Mouse (Mus musculus): ENCODE measurements around the gene Pabpn1. TPM values are rescaled to one million over a fixed set of nuclear protein-coding genes. Genes with fewer than 3 reads are reported as not detected.

Gene Pabpn1
- polyA plus RNA-seq, 1 experiment from 2014 or later, result 125 TPM

DNA sequence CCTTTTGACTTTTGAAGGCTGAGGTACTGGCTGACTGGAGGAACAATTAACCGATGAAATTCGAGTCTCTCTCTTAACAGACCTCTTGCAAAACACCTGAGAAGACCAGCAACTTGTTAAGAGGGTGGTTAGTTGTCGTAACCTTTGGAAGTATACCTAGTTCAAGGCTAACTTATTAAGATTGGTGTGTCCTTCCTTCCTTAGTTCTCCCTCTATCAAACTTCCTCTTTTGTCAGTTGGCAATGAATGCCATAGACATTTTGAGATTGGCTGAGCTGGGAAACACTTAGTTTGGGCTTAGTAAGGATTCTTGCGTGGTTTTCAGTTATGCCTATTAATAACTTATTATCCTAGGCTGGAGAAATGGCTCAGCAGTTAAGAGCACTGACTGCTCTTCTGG, 24.3 kb upstream of the Pabpn1 start:
- WGBS, result 82% methylated on average over 4 of the region's 4 CpGs
- no peaks in the 10 kb centered on the region for H3K27me3 ChIP-seq
- no peak overlapping the region for H3K27ac ChIP-seq (replicated peaks)
- H3K4me3 ChIP-seq (replicated peaks), result no peak overlapping the region
- peaks cover 8% of the 10 kb centered on the region; the same call in 1 of the 2 replicates for H3K4me1 ChIP-seq
- no peak overlapping the region for H3K4me2 ChIP-seq (replicated peaks)
- H3K36me3 ChIP-seq, result no peaks in the 10 kb centered on the region
- no peak for ATAC-seq (ENCODE audit: insufficient number of reproducible peaks, low FRiP score, low TSS enrichment, low read depth)
- H3K9me3 ChIP-seq (replicated peaks), result no peaks in the 10 kb centered on the region
- H3K9ac ChIP-seq, result no peak overlapping the region

DNA sequence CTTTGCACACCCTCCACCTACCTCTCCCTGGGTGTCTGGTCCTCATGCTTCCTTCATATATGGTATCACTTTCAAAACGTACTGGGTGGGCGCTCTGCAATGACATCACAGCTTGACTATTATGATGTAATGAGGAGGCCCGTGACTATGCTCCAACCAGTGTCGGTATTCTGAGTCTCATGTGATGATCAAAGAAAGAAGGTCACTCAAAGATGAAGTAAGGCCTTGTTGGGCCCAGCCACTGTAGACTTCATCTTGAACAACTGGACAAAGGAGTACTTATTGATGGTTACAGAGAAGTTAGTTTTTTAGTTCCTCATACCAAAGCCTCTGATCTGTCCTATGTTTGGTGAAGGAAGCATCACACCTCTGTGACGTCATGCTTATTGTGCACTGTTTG, 21.4 kb upstream of the Pabpn1 start, which contains the start of gene Homez:
Gene Homez (minus strand): TSS at position 101 of the 400 bp plus-strand sequence.
- H3K9ac ChIP-seq, result no peak within 1 kb of the TSS
- 83% methylated on average over 5 of the region's 5 CpGs for whole genome bisulfite sequencing
- H3K4me2 ChIP-seq (replicated peaks), result no peak within 1 kb of the TSS
- H3K27ac ChIP-seq (replicated peaks), result no peak within 1 kb of the TSS
- no peaks in the 10 kb centered on the region for H3K9me3 ChIP-seq (replicated peaks)
- no peaks in the 10 kb centered on the region for H3K27me3 ChIP-seq
- no peak within 1 kb of the TSS for H3K4me3 ChIP-seq (replicated peaks)
- peaks cover 3% of the 10 kb centered on the region for H3K4me1 ChIP-seq
- no peaks in the 10 kb centered on the region for H3K36me3 ChIP-seq
- no peak; the same call in 1 of the 2 replicates for ATAC-seq (ENCODE audit: insufficient number of reproducible peaks, low FRiP score, low TSS enrichment, low read depth)

DNA sequence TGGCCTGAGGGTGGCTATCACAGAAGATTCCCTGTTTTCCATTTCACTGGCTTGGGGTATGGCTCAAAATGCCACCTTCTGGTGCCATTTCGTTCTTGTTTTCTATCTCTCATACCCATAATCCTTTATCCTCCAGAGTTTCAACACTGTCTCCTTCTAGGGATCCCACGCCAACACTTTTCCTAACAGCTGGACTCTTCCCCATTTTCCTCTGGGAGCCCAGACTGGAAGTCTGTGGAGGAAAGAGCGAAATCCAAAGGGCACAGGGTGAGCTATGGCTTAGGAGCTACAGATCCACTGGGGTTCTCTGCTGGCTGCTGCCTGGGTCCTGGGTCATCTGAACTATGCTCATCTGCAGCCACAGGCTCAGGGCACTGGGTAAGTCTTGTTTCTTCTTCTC, 18.1 kb upstream of the Pabpn1 start:
- peaks cover 12% of the 10 kb centered on the region for H3K4me1 ChIP-seq
- WGBS, result 84% methylated on average over 3 of the region's 3 CpGs
- no peak for ATAC-seq (ENCODE audit: insufficient number of reproducible peaks, low FRiP score, low TSS enrichment, low read depth)
- H3K4me3 ChIP-seq (replicated peaks), result no peak overlapping the region
- H3K9ac ChIP-seq, result no peak overlapping the region
- H3K27me3 ChIP-seq, result peaks cover 10% of the 10 kb centered on the region
- no peaks in the 10 kb centered on the region for H3K9me3 ChIP-seq (replicated peaks)
- H3K36me3 ChIP-seq, result no peaks in the 10 kb centered on the region
- no peak overlapping the region for H3K27ac ChIP-seq (replicated peaks)
- no peak overlapping the region for H3K4me2 ChIP-seq (replicated peaks)

DNA sequence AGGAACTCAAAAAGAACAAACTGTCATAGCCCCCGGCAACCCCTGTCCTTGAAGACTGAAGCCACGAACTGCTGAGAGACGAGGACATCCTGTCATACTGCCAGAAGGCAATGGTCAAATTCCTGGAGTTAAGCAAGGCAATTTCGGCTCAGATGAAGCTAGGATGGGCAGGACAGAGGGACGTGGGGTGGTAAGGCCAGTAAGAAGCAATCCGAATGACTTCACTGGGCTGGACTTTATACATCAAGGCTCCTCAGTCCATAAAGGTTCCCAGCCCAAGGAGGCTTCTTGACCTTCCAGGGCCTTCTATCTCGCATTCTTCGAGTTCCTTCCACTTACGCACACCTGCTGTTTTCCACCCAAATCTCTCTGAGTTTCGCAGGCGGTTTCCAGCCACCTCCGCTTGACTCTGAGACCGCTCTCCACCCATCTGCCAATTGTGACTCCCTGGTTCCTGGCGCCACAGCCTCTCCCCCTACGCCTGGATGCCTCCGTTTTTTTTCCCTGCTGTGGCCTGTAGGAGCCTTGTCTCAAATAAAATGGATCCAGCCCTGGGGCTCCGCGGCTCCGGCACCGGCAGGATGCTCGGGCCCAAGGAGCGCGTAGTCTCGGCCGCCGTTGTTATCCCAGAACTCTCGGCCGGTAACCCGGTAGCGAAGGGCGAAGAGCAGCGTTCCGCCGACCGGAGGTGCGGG, 16.3 kb upstream of the Pabpn1 start:
- Histone ChIP-seq H3K36me3 (no peaks in the 10 kb centered on the region), H3K4me3 (replicated peaks) (peak overlapping the region; percentile 80), H3K4me1 (peaks cover 12% of the 10 kb centered on the region), H3K9me3 (replicated peaks) (no peaks in the 10 kb centered on the region), H3K27ac (replicated peaks) (peak overlapping the region; percentile 71; the same call in 1 of the 2 replicates), H3K4me2 (replicated peaks) (peak overlapping the region; percentile 96), H3K27me3 (peaks cover 10% of the 10 kb centered on the region), H3K9ac (peak overlapping the region; percentile 62)
- ATAC-seq (ENCODE audit: insufficient number of reproducible peaks, low FRiP score, low TSS enrichment, low read depth), result peak; percentile 25
- whole genome bisulfite sequencing, result 3% methylated on average over 36 of the region's 36 CpGs

DNA sequence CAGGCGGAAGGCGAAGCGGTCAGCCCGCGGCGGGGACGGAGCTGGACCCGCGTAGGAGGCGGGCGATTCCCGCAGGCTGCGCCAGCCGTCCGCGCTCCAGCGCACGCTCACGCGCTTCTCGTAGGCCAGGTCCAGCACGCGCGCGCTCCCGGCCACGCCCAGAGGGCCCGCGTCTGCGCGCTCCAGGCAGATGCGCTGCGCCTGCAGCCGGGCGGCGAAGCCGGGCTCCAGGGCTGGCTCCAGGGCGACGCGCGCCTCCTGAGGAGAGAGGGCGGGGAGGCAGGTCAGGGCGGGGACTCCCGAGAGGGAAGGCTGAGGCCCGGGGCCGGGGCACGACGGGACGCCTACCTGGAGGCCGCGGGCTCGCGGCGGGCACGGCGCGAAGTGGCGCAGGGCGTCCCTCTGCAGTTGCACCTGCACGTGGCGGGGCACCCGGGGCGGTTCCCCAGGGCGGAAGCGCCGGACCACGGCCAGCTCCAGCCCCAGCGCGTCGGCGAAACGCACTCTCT, 15.7 kb upstream of the Pabpn1 start:
- peak overlapping the region; percentile 71; the same call in 1 of the 2 replicates for H3K27ac ChIP-seq (replicated peaks)
- peak overlapping the region; percentile 62 for H3K9ac ChIP-seq
- H3K4me1 ChIP-seq, result peaks cover 12% of the 10 kb centered on the region
- ATAC-seq (ENCODE audit: insufficient number of reproducible peaks, low FRiP score, low TSS enrichment, low read depth), result peak; percentile 90
- peaks cover 10% of the 10 kb centered on the region for H3K27me3 ChIP-seq
- under 1% methylated on average over 71 of the region's 72 CpGs for WGBS
- peak overlapping the region; percentile 96 for H3K4me2 ChIP-seq (replicated peaks)
- H3K36me3 ChIP-seq, result no peaks in the 10 kb centered on the region
- H3K4me3 ChIP-seq (replicated peaks), result peak overlapping the region; percentile 80
- no peaks in the 10 kb centered on the region for H3K9me3 ChIP-seq (replicated peaks)

DNA sequence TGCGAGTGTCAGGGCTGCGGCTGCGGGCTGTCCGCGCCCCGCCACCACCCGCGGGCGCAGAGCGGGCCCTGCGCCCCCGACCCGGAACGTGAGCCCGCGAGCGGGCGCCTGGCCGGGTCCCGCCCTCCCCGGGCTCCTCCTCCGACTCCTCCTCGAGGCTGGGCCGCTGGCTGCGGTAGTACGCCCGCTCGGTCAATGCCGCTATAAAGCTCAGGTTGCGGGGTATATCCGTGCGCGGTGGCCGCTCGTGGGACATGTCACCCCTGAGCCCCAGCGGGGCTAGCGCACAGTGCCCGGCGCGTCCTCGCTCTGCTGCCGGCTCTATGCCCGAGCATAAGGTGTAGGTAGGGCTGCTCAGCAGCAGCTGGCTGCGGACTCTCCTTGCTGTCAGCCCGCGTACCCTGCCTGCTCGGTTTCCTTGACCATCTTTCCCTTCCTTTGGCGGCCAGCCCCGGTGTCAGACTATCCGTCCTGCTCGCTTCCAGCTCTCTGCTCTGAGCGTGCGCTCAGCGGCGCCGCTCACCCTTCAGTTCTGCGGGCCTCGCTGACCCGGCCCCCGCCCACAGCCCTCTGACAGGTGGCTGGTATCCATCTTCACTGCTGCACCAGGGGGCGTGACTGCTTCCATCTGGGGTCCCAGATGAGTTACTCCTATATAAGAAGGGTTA, 15.1 kb upstream of the Pabpn1 start, which contains the start of gene Ppp1r3e:
Gene Ppp1r3e (minus strand): TSS at position 503 of the 668 bp plus-strand sequence.
- Histone ChIP-seq H3K4me1 (peaks cover 12% of the 10 kb centered on the region), H3K9me3 (replicated peaks) (no peaks in the 10 kb centered on the region), H3K27ac (replicated peaks) (peak within 1 kb of the TSS; percentile 71; the same call in 1 of the 2 replicates), H3K36me3 (no peaks in the 10 kb centered on the region), H3K9ac (peak within 1 kb of the TSS; percentile 62), H3K4me2 (replicated peaks) (peak within 1 kb of the TSS; percentile 96), H3K27me3 (peaks cover 10% of the 10 kb centered on the region), H3K4me3 (replicated peaks) (peak within 1 kb of the TSS; percentile 80)
- ATAC-seq (ENCODE audit: insufficient number of reproducible peaks, low FRiP score, low TSS enrichment, low read depth), result peak; percentile 77
- WGBS, result under 1% methylated on average over 61 of the region's 61 CpGs

DNA sequence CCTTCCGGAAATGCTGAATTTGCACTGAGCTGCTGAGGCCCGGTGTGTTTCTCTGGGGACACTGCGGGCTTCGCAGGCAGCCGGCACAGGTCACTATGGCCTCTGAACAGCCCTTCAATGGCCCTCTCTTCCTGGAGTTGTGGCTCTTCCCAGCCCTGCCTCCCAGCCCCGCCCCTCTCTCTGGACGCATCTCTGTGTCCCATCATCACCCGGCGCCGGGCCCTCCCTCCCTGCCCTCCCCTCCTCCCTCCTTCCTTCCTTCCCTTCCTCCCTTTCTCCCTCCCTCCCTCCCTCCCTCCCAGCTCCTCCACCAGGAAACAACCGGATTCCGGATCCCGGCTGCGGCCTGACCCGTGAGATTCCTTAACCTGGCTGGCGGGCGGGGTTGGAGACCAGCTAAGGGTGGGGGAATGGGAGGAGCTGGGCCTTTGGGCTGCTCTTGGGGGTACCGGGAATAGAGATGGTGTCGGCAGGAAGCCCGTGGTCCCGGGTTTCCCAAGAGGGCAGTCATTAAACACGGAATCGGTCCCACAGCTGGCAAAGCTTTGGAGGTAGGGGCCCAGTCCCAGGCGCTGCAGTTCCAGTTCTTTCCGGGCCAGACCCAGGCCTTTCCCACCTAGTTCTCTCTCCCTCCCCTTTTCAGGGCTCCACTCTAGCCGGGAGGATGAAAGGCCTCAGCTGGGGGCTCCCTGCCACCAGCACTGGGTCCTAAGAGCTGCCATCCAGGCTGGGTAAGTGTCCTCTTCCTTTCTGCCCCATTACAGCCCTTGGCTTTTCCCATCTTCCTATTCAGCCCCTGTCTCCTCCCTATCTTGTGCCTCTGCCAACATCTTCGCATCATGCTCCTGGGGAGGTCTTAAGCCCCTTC, 8.9 kb upstream of the Pabpn1 start, which contains the start of the genes Bcl2l2 and Gm20521:
Gene Bcl2l2 (plus strand): TSS at position 224 of the 868 bp plus-strand sequence.
Gene Gm20521 (plus strand): TSS at position 288 of the 868 bp plus-strand sequence.
- Histone ChIP-seq H3K4me3 (replicated peaks) (peak within 1 kb of the TSS; percentile 70), H3K4me2 (replicated peaks) (peak within 1 kb of the TSS; percentile 77), H3K9me3 (replicated peaks) (no peaks in the 10 kb centered on the region), H3K27me3 (0 out of 2 replicates have a peak, but pooled peaks cover under 1% of the 10 kb centered on the region), H3K4me1 (peaks cover 24% of the 10 kb centered on the region), H3K36me3 (peaks cover 17% of the 10 kb centered on the region; the same call in 1 of the 2 replicates), H3K9ac (peak within 1 kb of the TSS; percentile 75), H3K27ac (replicated peaks) (peak within 1 kb of the TSS; percentile 95)
- peak; percentile 91 for ATAC-seq (ENCODE audit: insufficient number of reproducible peaks, low FRiP score, low TSS enrichment, low read depth)
- WGBS, result under 1% methylated on average over 27 of the region's 27 CpGs

DNA sequence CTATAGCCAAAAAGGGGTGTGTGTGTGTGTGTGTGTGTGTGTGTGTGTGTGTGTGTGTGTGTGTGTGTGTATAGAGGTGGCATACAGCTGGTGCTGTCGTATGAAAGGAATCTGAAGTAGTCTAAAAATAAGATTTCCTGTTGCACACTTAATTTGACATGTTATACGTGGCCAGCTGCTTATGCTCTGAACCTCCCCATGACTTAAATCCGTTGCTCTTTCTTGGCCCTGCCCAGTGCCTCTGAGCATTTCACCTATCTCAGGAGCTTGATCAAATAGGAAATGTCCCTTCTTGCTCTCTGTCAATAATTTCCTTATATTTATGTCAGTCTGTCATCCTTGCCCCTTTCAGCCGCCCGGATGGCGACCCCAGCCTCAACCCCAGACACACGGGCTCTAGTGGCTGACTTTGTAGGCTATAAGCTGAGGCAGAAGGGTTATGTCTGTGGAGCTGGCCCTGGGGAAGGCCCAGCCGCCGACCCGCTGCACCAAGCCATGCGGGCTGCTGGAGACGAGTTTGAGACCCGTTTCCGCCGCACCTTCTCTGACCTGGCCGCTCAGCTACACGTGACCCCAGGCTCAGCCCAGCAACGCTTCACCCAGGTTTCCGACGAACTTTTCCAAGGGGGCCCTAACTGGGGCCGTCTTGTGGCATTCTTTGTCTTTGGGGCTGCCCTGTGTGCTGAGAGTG, 8.1 kb upstream of the Pabpn1 start:
- H3K9me3 ChIP-seq (replicated peaks), result no peaks in the 10 kb centered on the region
- H3K4me3 ChIP-seq (replicated peaks), result peak overlapping the region; percentile 70
- peaks cover 17% of the 10 kb centered on the region; the same call in 1 of the 2 replicates for H3K36me3 ChIP-seq
- peaks cover 24% of the 10 kb centered on the region for H3K4me1 ChIP-seq
- H3K9ac ChIP-seq, result peak overlapping the region; percentile 75
- peak overlapping the region; percentile 77 for H3K4me2 ChIP-seq (replicated peaks)
- peak overlapping the region; percentile 95 for H3K27ac ChIP-seq (replicated peaks)
- 27% methylated on average over 20 of the region's 21 CpGs for WGBS
- H3K27me3 ChIP-seq, result no peaks in the 10 kb centered on the region
- ATAC-seq (ENCODE audit: insufficient number of reproducible peaks, low FRiP score, low TSS enrichment, low read depth), result no peak

DNA sequence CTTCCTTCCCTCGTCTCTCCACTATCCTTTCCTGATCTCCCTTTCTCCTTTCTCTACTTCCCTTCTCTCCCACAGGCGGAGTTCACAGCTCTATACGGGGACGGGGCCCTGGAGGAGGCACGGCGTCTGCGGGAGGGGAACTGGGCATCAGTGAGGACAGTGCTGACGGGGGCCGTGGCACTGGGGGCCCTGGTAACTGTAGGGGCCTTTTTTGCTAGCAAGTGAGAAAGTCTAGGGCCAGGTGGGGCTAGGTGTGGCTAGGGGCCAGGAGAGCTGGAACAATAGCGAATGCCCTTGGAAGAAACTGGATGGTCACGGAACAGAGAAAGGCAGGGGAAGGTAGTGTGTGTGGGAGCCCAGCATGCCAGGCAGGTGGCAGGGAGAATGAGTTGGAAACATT, 7.0 kb upstream of the Pabpn1 start:
- 91% methylated on average over 11 of the region's 11 CpGs for WGBS
- H3K4me2 ChIP-seq (replicated peaks), result peak overlapping the region; percentile 77; the same call in 1 of the 2 replicates

DNA sequence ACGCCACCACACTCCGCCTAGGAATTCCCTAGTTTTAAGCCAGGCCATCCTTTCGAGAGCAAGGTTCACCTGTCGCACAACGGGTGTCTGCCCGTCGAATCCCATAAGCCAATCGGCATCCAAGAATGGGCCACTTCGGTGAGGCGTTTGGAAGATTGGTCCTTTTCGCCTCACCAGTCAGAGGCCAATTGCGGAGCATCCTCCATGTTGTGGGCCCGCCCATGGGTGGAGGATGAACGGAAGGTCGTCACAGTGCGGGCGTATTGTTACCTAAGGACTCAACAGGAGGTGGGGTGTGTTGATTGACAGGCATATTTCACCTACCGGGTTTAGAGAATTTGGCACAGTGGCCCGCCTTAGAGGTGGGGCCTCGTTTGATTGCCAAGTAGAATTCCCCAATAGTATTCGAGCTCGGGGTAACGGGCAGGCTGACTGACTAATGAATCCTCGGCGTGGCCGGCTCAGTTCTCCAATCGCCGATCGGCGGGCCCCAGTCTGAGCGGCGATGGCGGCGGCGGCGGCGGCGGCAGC, 1.4 kb downstream of the Pabpn1 start:
- H3K36me3 ChIP-seq, result peaks cover 30% of the 10 kb centered on the region
- peaks cover 22% of the 10 kb centered on the region for H3K4me1 ChIP-seq
- H3K4me2 ChIP-seq (replicated peaks), result peak overlapping the region; percentile 56
- peak overlapping the region; percentile 93 for H3K27ac ChIP-seq (replicated peaks)
- H3K9me3 ChIP-seq (replicated peaks), result no peaks in the 10 kb centered on the region
- peak overlapping the region; percentile 94 for H3K4me3 ChIP-seq (replicated peaks)
- peak; percentile 98 for ATAC-seq (ENCODE audit: insufficient number of reproducible peaks, low FRiP score, low TSS enrichment, low read depth)
- under 1% methylated on average over 38 of the region's 38 CpGs for WGBS
- no peaks in the 10 kb centered on the region for H3K27me3 ChIP-seq
- H3K9ac ChIP-seq, result peak overlapping the region; percentile 97

More for the DNA sequence above, 7.0 kb upstream of the Pabpn1 start:
- Histone ChIP-seq H3K27ac (replicated peaks) (no peak overlapping the region), H3K36me3 (peaks cover 17% of the 10 kb centered on the region; the same call in 1 of the 2 replicates), H3K4me3 (replicated peaks) (no peak overlapping the region), H3K27me3 (no peaks in the 10 kb centered on the region), H3K9ac (no peak overlapping the region), H3K4me1 (peaks cover 24% of the 10 kb centered on the region), H3K9me3 (replicated peaks) (no peaks in the 10 kb centered on the region)
- no peak for ATAC-seq (ENCODE audit: insufficient number of reproducible peaks, low FRiP score, low TSS enrichment, low read depth)
